Mouse (Mus musculus): Measurements from ENCODE around the gene Pcgf2.
A peak's percentile ranks its signal among the peaks of the same experiment; 100 is the strongest.
"Not testable (repeated sequence)": the region's sequence is repeated elsewhere in the genome, so short reads cannot be mapped to it uniquely, and the experiment has no call there.

Pcgf2 gene

GRCm38 (mm10) chr11:97669268-97669667, 31.0 kb downstream of the Pcgf2 start:
- DNase-seq (ENCODE audit: low read depth in 1 of 2, low spot score in 2 of 2): no peak

- no peak for DNase-seq (ENCODE audit: low read depth in 1 of 2, low spot score in 2 of 2)
Measured at GRCm38 (mm10) chr11:97668160-97668559, 32.1 kb downstream of the Pcgf2 start.

GRCm38 (mm10) chr11:97666794-97667193, 33.5 kb downstream of the Pcgf2 start:
- no peak for DNase-seq (ENCODE audit: low read depth in 1 of 2, low spot score in 2 of 2)

GRCm38 (mm10) chr11:97666221-97666620, 34.1 kb downstream of the Pcgf2 start:
- no peak for DNase-seq (ENCODE audit: low read depth in 1 of 2, low spot score in 2 of 2)

DNA sequence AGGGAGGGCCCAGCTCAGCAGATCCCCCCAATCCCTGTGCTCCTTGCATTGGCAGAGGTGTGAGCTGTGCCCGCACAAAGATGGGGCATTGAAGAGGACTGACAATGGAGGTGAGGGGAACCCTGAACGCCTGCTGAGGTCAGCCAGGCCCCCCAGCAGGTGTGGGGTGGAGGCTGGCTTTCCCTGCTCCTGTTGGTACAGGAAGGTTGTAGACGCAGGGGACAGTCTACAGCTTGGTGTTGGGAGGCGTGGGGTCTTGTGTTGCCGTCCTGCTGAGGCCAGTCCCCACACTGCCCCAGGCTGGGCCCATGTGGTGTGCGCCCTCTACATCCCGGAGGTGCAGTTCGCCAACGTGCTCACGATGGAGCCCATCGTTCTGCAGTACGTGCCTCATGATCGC, 34.9 kb downstream of the Pcgf2 start:
- DNase-seq (ENCODE audit: low read depth in 1 of 2, low spot score in 2 of 2): no peak

DNA sequence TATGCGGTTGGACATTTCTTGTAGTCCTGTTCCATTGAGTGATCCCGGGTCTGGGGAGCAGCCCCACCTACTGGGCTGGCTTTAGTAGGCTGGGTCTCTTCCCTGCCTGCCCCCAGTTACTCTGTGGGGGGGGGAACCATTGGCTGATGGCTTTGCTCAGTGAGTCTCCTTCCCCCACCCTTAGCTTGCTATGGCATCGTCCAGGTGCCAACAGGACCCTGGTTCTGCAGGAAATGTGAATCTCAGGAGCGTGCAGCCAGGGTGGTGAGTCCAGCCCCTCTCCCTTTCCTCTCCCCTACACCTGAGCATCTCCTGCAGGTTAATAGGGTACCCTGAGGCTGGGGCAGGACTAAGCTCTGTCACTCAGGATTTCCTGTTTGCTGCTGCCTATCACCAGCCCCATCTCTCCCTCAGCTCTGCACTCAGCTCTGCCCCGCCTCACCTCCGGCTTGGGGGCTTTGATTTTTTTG, 35.5 kb downstream of the Pcgf2 start:
- no peak for DNase-seq (ENCODE audit: low read depth in 1 of 2, low spot score in 2 of 2)

- DNase-seq (ENCODE audit: low read depth in 1 of 2, low spot score in 2 of 2): no peak
Measured at GRCm38 (mm10) chr11:97664339-97664665, 36.0 kb downstream of the Pcgf2 start.

DNA sequence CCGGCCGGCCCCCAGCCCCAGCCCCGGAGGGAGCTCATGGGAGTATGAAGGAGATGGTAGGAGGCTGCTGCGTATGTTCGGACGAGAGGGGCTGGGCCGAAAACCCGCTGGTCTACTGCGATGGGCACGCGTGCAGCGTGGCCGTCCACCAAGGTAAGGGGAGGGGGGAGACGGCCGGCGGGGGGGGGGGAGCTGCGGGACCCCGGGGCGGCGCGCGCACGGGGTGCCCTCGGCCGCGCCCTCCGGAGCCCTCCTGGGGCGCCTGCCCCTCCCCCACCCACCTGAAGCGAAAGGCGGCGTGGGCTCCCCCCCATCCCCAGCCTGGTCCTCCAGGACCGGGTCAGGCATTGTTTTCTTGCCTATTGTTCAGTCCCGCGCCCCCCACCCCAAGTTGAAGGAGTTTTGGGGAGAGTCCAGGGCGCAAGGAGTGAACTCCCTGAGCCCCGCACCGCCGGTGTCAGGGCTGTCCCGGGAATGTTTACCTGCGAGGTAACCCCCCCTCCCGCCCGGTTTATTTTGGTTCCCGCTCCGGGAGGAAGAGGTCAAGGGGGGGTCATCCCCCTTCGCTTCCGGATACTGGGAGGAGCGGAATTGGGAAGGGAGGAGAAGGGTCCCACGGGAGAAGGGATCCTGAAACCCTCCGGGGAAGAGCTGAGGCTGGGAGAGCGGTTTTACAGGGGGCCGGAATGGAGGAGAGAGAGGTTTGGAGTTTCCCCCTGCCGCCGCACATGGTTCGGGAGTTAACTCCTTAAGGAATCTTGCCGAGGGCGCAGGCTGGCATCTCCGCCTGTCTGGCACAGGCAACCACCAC, 36.6 kb downstream of the Pcgf2 start:
- DNase-seq (ENCODE audit: low read depth in 1 of 2, low spot score in 2 of 2): no peak

GRCm38 (mm10) chr11:97662893-97663527, 37.3 kb downstream of the Pcgf2 start, which contains the start of gene Mllt6:
TSS of gene Mllt6 (plus strand) at chr11:97663414.
- peak in 1 of 2 experiments; percentile 38 for DNase-seq (ENCODE audit: low read depth in 1 of 2, low spot score in 2 of 2)

GRCm38 (mm10) chr11:97662207-97662892, 37.9 kb downstream of the Pcgf2 start:
- peak in 1 of 2 experiments; percentile 41 for DNase-seq (ENCODE audit: low read depth in 1 of 2, low spot score in 2 of 2)

- DNase-seq (ENCODE audit: low read depth in 1 of 2, low spot score in 2 of 2): peak in 1 of 2 experiments; percentile 45
Measured at GRCm38 (mm10) chr11:97661648-97662133, 38.6 kb downstream of the Pcgf2 start.

DNA sequence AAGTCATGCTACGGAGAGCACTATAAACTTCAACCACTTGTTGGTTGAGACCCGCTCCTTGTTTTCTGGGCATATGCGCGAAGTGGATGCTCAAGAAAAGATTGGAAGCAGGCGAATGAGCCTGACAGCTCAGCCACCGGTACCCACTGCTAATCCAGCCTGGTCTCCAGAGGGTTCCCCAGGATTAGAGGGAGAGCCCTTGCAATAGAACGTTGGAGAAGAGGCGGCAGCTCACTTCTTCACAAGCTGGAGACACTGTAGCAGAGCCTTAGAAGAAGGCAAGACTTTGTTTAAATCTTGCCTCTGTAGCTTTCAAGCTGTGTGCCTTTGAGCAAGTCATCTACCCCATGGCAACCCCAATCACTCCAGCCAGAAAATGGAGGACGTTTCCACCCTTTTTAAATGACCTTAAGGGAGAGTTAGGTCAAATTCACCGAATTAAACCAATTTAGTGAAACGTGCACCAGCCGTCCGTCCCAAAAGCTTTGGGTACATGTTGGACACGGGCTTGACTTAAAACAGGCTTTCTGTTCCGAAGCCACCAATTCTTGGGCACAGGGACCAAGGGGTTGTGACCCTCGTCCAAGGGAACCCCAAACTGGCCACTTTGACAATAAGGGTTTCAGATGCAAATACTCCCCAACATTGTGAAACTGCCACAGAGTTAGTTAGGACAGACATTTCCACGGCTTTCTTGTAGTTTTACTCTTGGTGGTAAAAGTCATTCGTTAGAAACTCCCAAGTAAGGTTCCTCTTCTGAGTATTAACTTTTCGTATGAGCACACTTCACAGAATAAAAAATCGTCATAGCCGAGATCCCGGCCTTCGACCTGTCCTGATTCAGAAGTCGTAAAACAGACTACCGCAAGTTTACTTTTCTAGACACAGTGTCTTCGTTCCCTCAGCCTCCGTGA, 39.3 kb downstream of the Pcgf2 start:
- DNase-seq (ENCODE audit: low read depth in 1 of 2, low spot score in 2 of 2): peak in 1 of 2 experiments; percentile 29

DNA sequence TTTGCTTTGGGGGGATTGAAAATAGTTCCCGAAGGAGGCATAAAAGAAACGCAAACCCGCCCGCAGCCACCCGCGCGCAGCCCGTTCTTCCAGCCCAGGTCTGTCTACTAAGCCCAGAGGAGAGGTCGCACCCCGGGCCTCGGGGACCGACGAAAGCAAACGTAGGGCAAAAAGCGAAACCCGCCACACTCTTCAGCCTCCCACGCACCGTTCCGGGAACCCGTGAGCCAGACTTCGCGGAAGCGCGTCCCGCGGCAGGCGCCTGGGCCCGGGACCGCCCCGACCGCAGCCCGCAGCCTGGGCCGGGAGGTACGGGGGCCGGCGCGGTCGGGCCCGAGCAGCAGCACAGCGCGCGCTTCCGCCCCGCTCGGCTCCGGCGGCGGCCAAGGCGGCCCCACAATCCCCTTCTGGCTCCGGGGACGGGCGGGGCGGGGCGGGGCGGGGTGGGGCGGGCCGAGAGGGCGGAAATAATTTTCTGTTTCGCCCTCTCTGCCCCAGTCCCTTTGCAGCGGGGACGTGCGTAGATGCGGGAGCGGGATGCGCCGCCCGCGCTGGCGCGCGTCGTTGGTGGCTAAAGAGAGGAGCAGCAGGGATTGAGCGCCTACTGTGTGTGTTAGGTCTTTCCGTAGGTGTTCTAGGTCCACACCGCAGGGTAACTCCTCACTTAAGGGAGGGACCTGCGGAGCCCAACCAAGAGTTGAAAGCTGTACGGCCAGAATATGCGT, 40.1 kb downstream of the Pcgf2 start:
- DNase-seq (ENCODE audit: low read depth in 1 of 2, low spot score in 2 of 2): peak in 1 of 2 experiments; percentile 68

DNA sequence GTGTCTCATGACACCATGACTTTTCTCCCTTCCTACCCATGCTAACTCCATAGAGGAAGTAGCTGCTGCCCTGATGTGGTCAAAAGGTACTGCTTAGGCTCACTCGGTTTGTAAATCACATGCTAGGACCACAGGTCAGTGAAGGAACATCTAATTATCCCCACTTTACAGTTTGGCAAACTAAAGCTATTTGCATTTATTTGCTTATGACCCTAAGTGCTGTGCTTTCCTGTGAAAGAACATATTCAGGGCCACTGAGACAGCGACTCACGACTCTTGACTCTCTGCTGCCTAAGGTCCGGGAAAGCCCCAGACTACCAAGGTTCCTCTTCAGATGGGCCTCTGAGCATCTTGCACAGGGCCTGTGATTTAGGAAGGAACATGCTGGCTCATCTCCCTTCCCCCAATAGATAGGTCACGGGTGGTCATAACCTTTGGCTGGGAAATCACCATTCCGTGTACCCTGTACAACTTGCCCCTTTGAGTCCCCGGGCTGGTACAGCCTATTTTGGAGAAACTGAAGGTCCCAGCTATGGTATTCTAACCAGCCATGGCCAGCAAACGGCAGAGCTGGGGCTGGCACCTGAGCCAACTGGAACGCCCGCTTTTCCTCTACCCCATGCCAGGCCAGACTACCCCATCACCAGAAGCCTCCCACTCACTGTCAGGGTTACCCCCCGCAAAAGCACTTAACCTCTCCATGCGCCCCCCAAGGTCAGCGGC, 40.9 kb downstream of the Pcgf2 start:
- peak; percentile 71 to 81 for DNase-seq (ENCODE audit: low read depth in 1 of 2, low spot score in 2 of 2)

GRCm38 (mm10) chr11:97658751-97659266, 41.5 kb downstream of the Pcgf2 start:
- peak in 1 of 2 experiments; percentile 76 for DNase-seq (ENCODE audit: low read depth in 1 of 2, low spot score in 2 of 2)

DNA sequence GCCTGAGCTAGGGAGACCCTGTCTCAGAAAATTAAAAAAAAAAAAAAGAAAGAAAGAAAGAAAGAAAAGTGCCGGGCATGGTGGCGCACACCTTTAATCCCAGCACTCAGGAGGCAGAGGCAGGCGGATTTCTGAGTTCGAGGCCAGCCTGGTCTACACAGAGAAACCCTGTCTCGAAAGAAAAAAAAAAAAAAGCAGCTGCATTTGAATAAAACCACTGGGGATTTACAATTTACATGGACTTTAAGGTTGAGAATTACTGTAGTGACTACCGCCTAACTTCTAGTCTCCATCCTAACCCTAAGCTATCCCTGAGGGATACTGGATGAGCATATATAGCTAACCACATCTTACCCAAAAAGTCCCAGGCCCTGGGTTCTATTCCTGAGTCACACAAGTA, 42.3 kb downstream of the Pcgf2 start:
- DNase-seq (ENCODE audit: low read depth in 1 of 2, low spot score in 2 of 2): not testable (repeated sequence)

- no peak for DNase-seq (ENCODE audit: low read depth in 1 of 2, low spot score in 2 of 2)
Measured at GRCm38 (mm10) chr11:97657184-97657945, 42.9 kb downstream of the Pcgf2 start.

- DNase-seq (ENCODE audit: low read depth in 1 of 2, low spot score in 2 of 2): no peak
Measured at GRCm38 (mm10) chr11:97656269-97656971, 43.9 kb downstream of the Pcgf2 start.
